Comparison of ENCODE assay signal across 21 mouse cellular contexts in genomic region chr8:123122670-123123069, GRCm38 (mm10). TPM values are rescaled to one million over a fixed set of nuclear protein-coding genes. Genes with fewer than 3 reads are reported as not detected.
"Had no signal": no experiment of that assay in that cellular context is flagged by ENCODE, and none has a peak within 500 bp of the region (broad histone marks: within the 10 kb centered on the region; RNA-seq: fewer than 3 reads in every experiment).

No protein-coding gene starts in this region.

- ATAC-seq: inflammation-experienced regulatory T-cells, adult 6 months; intestine, embryonic 16.5 days; liver, embryonic 12.5 days; midbrain, embryonic 13.5 days had no signal

- DNase-seq: kidney, adult 18-20 months; kidney, postnatal 25 days; liver; lung, adult 18-20 months; lung, postnatal 10 days; lung, postnatal 36 days; right cerebral cortex, adult 18-20 months; right cerebral cortex, postnatal 14 days; right cerebral cortex, postnatal 4 days; thymus, adult 18-20 months; thymus, postnatal 36 days had no signal

- H3K27ac ChIP-seq: limb, embryonic 13.5 days; liver, embryonic 12.5 days; liver, embryonic 15.5 days; lung, embryonic 15.5 days; midbrain, embryonic 10.5 days; midbrain, embryonic 13.5 days had no signal

- H3K4me3 ChIP-seq: limb, embryonic 10.5 days; limb, embryonic 13.5 days; liver, embryonic 12.5 days; liver, embryonic 15.5 days; lung, embryonic 15.5 days; midbrain, embryonic 10.5 days; midbrain, embryonic 13.5 days had no signal

RNA-seq across cellular contexts. Expression of gene Sult5a1, which starts 35.4 kb away (rescaled TPM):
- total RNA-seq: left cerebral cortex, postnatal 25 days had no signal
